Mouse (Mus musculus) adrenal gland, postnatal 4 days (tissue): ENCODE data around the gene Susd2. TPM values are rescaled to one million over a fixed set of nuclear protein-coding genes. Genes with fewer than 3 reads are reported as not detected.

Experiments
- DNase-seq, 2 experiments: peaks; one replicate each; pipeline ENCODE4 v3.0.0; 2021 to 2022; ENCODE audit warnings: low spot score in 2 of 2, mixed read lengths in 2 of 2
- total RNA-seq, 2 experiments: library from RNA; stranded (reverse); gene quantifications; 2 replicates each; pipeline ENCODE4 v1.2.3; 2021

Susd2 gene
- total RNA-seq, 2 experiments from 2014 or later: 7.4 to 17.2 TPM

GRCm38 (mm10) chr10:75657772-75658171 is 14.0 kb upstream of the Susd2 start:
- DNase-seq: no peak

DNA sequence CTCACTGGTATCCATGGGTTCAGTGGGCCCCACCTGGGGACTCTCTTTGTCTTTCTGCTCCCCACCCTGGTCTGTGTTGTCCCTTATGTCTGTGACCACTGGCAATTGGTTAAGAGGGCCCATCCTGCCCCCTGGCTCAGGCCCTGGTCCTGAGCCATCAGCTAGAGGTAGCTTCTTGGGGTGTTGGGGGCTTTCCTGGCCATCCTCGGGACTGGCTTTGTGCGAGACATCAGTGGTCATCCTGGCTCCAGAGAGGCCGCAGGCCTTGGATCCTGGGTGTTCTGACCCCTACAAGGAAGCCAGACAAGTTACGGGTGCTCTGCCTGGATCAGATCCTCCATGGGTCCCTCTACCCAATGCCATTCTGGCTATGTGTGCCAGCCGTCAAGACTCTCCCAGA is 13.4 kb upstream of the Susd2 start:
- DNase-seq: no peak

- no peak for DNase-seq
These were observed 10.2 kb upstream of the Susd2 start for GRCm38 (mm10) chr10:75654053-75654452.

- no peak for DNase-seq
These were observed 7.7 kb upstream of the Susd2 start for GRCm38 (mm10) chr10:75651381-75652068.

DNA sequence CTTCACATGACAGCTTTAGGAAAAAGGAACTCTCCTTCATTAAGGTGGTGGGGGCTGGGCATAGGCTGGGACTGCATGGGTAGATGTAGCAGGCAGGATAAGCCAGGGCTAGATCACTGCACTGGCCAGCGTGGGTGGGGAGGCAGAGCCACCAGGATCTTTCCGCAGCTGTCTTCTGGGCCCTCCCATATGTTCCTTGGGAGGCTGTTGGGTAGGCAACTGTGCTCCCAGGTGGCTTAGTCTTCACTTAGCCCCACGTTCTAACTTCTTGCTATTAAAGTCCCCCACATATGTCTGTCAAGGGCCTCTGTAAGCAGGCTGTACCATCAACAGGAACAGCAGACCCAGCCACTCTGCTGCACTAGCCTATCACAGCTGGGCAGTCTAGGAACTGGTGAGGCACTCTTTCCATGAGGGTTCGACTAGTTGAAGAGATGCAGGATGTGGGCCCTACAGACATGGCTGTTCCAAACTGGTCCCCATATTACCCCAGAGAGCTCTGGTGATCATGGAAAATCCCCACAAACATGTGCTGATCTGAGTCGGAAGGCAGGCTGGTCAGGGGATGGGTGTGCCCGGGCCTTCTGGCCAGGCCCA is 6.6 kb upstream of the Susd2 start:
- DNase-seq: no peak

DNA sequence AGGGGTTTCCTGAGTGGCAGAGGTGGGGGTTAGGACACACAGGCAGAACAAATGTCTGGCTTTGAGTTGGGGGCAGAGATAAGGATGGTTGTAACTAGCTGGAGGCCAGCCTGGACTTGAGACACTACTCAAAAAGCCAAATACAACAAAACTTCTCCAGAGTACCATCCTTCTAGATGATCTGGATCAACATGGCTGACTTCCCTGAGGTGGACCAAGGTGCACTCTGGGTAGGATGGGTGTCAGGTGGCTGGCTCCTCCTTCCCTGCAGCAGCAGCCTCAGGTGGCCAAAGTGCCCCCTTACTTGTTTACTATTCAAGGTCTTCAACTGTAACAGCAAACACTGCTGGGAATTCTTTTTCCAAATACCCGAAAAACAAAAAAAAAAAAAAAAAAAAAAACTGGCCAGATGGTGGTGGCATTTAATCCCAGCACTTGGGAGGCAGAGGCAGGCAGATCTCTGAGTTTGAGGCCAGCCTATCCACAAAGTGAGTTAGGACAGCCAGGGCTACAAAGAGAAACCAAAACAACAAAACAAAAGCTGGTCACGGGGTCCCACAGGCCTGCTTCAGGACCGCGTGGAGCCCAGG is 5.7 kb upstream of the Susd2 start:
- no peak for DNase-seq

DNA sequence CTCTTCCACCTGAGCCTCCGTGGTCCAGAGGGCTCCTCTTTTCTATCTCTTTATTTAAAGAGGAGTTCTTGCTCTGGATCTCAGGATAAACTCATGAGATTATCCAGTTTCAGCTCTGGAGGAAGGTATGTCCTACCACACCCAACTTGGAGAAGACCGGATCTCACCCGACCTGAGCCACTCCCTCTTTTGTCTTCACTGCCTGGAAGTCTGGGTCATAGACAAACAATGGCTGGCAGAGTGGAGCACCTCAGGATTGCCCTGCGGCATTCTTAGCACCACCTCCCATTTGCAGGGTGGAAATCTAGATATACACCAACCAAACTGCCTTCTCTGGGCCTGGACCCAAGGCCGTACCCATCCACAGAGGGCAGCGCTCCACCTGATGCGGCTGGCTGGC is 5.2 kb upstream of the Susd2 start:
- DNase-seq: no peak

- no peak for DNase-seq
These were observed 4.3 kb upstream of the Susd2 start for GRCm38 (mm10) chr10:75648091-75648490.

DNA sequence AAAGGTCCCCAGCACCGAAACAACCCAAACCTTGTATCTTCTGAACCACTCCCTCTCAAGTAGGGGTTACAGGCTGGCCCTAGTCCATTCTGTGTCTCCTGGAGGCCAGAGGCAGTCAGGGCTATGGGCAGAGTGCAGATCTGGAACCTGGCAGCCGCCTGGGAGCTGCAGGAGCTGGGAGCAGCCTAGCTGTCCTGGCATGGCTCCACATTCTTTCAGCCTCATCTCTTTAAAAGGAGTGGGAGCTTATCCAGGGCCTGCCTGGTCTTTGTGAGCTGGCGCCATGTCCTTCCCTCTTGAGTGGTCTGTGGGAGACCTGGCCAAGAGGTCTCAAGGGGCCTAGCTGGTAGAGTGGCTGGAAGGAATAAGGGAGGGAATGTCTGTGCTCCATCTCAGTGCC is 3.6 kb upstream of the Susd2 start:
- DNase-seq: no peak

- no peak for DNase-seq
These were observed 2.6 kb upstream of the Susd2 start for GRCm38 (mm10) chr10:75646406-75646805.

DNA sequence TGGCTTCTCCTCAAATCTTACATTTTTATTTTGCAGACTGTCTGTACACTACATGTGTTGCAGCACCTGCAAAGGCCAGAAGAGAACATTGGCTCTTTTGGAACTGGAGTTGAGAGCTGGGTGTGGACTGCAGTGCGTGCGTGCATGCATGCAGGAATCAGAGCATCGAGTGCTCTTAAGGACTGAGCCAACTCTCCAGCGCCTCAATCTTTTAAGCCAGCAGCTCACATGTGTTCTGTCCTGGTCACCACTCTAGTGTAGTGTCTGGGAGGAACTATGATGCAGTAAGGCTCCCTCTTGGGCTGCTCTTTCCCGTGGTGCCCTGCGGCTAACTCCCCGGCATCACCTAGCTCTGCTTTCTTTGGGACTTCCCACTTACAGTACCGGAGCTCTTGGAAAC is 1.8 kb upstream of the Susd2 start:
- DNase-seq: no peak

DNA sequence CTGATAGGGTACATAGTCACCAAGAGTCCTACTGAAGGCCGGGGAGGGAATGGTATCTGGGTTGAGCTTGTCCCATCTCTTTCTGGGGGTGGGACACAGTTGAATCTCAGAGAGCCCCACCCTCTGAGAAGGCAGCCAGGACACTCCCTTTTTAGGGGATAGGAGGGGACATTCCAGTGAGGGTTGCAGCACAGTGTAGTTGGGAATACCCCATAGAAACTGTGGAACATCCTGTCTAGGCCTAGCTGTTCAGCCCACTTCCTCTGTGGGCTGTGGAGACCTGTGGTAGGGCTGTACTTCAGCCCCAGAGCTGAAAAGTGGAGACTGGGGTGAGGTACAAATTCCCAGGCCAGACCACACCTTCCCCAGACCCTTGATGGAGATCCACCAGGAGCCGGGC is 917 bp downstream of the Susd2 start:
- DNase-seq: no peak

DNA sequence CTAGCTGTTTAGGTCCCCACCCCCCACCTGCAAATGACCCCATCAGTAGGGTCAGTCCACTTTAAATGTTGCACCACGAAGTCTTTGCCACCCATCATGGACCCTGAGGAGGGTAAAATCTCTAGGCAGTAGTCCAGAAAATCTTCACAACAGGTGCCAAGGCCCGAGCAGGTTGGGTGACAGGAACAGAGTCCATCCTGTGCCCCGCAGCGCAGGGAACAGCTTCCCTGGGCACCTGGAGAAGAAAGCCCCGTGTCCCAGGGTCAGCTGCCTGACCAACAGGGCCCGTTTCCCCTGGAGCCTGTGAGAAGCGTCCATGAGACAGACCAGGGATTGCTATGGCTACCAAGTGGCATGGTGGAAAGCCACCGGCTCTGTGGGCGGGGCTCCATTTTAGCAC is 1.4 kb downstream of the Susd2 start:
- DNase-seq: no peak

DNA sequence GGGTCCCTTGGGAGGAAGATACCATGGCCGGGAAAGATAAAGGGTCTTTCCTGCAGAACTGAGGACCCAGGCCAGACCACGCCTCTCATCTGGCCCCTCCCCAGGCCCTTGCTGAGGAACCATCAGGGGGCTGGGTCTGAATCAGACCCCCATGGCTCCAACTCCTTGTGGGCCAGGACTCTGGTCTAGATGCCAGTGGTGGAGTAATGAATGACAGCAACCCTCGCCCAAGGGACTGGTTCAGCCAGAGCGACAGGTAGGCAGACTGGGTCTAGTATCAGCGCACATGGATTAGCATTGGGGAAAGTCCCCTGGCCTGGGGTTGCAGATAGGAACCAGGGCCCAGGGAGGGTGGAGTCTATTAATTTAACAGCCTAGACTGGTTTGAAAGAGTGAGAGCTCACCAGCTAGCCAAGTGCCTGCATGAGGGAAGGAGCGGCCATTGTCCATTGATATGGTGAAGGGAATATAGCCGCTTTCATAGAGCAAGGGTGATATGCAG is 2.0 kb downstream of the Susd2 start:
- DNase-seq: no peak

GRCm38 (mm10) chr10:75637711-75638110 is 6.1 kb downstream of the Susd2 start:
- no peak for DNase-seq

GRCm38 (mm10) chr10:75636084-75636786 is 7.6 kb downstream of the Susd2 start:
- DNase-seq: no peak

GRCm38 (mm10) chr10:75635693-75636055 is 8.1 kb downstream of the Susd2 start:
- peak in 1 of 2 experiments; percentile 39 for DNase-seq

- DNase-seq: no peak
These were observed 8.7 kb downstream of the Susd2 start for GRCm38 (mm10) chr10:75635019-75635692.

DNA sequence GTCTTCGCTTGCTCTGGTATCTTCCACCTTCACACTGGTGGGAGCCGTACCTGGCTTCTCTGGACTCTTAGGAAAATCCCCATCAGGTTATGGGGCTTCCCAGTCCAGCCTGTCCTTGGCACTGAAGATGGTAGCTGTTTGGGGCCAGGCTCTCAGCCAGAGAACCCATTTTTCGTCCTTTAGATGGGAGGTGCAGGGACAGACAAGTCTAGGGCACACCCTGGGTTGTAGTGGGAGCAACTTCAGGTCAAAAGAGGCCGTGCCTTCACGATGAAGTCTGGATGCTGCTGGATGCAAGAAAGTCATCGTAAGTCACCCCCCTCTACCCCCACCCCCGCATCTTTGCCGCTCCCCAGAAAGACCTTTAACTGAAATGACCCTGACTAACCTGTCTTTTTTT is 9.2 kb downstream of the Susd2 start:
- DNase-seq: no peak

- no peak for DNase-seq
These were observed 10.2 kb downstream of the Susd2 start for GRCm38 (mm10) chr10:75633576-75634139.

DNA sequence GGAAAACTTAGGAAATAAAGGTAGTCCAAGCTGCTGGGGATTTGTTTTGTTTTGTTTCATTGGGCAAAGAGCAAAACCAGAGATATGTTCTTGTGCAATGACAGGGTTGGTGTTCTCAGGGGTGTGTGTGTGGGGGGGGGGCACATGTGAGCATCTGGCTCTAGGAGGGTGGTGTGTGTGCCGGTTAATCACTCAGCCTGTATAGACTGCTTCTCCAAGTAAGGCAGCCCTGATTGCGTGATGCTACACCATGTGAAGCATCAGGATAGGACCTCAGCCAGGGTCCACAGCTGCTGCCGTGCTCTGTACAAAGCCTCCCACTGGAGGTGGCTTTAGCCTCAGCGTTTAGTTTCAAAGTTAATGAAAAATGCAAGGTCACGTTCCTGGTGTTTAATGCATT is 10.8 kb downstream of the Susd2 start:
- DNase-seq: peak in 1 of 2 experiments; percentile 2
